23 mouse cellular contexts compared by ENCODE assay signal in genomic region chr14:55208306-55208705, GRCm38 (mm10). TPM values are rescaled to one million over a fixed set of nuclear protein-coding genes. Genes with fewer than 3 reads are reported as not detected.
"Had no signal": no experiment of that assay in that cellular context is flagged by ENCODE, and none has a peak within 500 bp of the region (broad histone marks: within the 10 kb centered on the region; RNA-seq: fewer than 3 reads in every experiment).

No protein-coding gene starts in this region.

- DNase-seq: kidney, postnatal 25 days; layer of hippocampus, adult 9-11 months; liver; lung, adult 18-20 months; lung, postnatal 10 days; lung, postnatal 36 days; midbrain, embryonic 14.5 days; right cerebral cortex, postnatal 14 days; right cerebral cortex, postnatal 4 days; thymus, postnatal 25 days had no signal

- ATAC-seq: liver, embryonic 12.5 days had no signal

- H3K27me3 ChIP-seq: limb, embryonic 13.5 days; liver, embryonic 15.5 days; lung, embryonic 15.5 days; neural tube, embryonic 12.5 days; neural tube, embryonic 15.5 days had no signal

RNA-seq across cellular contexts. Expression of gene Dhrs2, which starts 13.5 kb away (rescaled TPM):
- total RNA-seq: layer of hippocampus, adult 2 months; layer of hippocampus, postnatal 25 days; left cerebral cortex, adult 18-20 months; left cerebral cortex, postnatal 25 days had no signal
- polyA plus RNA-seq: large intestine, adult 2 months; limb, embryonic 10.5 days; liver, embryonic 12.5 days; liver, embryonic 15.5 days; lung, embryonic 15.5 days; midbrain, embryonic 10.5 days had no signal
